In the genomic region with DNA sequence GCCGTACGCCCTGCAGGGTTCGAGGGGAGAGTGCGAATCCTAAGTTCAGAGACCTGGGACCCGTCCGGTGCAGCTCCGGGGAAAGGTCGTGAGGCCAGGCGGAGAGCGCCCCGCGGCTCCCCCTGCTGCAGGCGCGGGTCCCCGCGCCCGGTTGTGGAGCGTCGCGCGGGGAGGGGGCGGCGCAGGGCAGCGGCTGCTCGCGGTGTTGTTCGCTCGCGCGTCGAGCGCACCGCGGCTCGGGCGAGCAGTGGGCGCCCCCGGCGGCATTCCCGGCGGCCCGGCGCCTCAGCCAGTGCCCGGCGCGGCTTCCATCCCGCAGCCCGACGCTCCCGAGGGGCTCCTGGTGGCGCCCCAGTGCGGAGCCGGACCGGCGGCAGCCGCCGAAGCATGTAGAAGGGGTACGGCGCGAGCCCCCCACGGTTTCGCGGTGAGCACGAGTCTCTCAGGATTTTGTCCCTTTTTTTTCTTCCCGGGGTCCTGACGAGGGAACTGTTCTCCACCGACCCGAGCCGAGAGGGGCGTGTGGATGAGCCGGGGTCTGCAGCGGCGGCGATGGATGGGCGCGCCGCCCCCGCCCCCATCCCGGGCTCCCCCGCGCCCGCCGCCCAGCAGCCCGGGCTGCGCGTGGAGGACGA, we compare ENCODE assay signal across 8 mouse cellular contexts. TPM values are rescaled to one million over a fixed set of nuclear protein-coding genes. Genes with fewer than 3 reads are reported as not detected.
DNase-seq lines count a peak whose midpoint lies in the region; ATAC-seq and TF ChIP-seq lines count a peak whose summit lies in the region.

No protein-coding gene starts in this region.

- no peaks in the 10 kb centered on the region for H3K36me3 ChIP-seq in thymus, adult 2 months (ENCODE audit: control insufficient read depth, insufficient read depth, low read length)
- H3K36me3 ChIP-seq in hindbrain, embryonic 12.5 days = no peaks in the 10 kb centered on the region
- H3K36me3 ChIP-seq in midbrain, embryonic 13.5 days = peaks cover 5% of the 10 kb centered on the region; the same call in 1 of the 2 replicates

- peak; percentile 93 for DNase-seq in embryo, embryonic 11 days
- DNase-seq in embryo, embryonic 10 days (ENCODE audit: low spot score) = no peak
- no peak for DNase-seq in thymus, adult 2 months
- DNase-seq in thymus, postnatal 4 days = no peak
- no peak for DNase-seq in layer of hippocampus, adult 9-11 months
- no peak for DNase-seq in ovary, postnatal 14 days (ENCODE audit: low spot score)

- ATAC-seq in hindbrain, embryonic 12.5 days (ENCODE audit: low FRiP score) = peak; percentile 90
- ATAC-seq in midbrain, embryonic 13.5 days = peak; percentile 91

- no peak for TF ChIP-seq CTCF in thymus, adult 2 months (IDR thresholded peaks at IDR 0.05; ENCODE audit: borderline replicate concordance, control insufficient read depth, extremely low read depth, insufficient read depth, low read length, poor library complexity)

- no peak overlapping the region for H3K27ac ChIP-seq in thymus, adult 2 months (ENCODE audit: control insufficient read depth, insufficient read depth, low read length)
- peak overlapping the region; percentile 98 for H3K27ac ChIP-seq in hindbrain, embryonic 12.5 days
- H3K27ac ChIP-seq in midbrain, embryonic 13.5 days = peak overlapping the region; percentile 99

- under 1% methylated on average over 87 of the region's 87 CpGs for WGBS in thymus, adult 2 months
- 0% methylated on average over 47 of the region's 87 CpGs for WGBS in hindbrain, embryonic 12.5 days
- WGBS in midbrain, embryonic 13.5 days = under 1% methylated on average over 83 of the region's 87 CpGs

- H3K9ac ChIP-seq in hindbrain, embryonic 12.5 days = peak overlapping the region; percentile 96
- peak overlapping the region; percentile 99 for H3K9ac ChIP-seq in midbrain, embryonic 13.5 days (replicated peaks)

- H3K4me1 ChIP-seq in thymus, adult 2 months (replicated peaks; ENCODE audit: control insufficient read depth, insufficient read depth, low read length) = peaks cover 5% of the 10 kb centered on the region
- peaks cover 12% of the 10 kb centered on the region for H3K4me1 ChIP-seq in hindbrain, embryonic 12.5 days
- peaks cover 34% of the 10 kb centered on the region for H3K4me1 ChIP-seq in midbrain, embryonic 13.5 days (replicated peaks)

- H3K4me3 ChIP-seq in thymus, adult 2 months (ENCODE audit: control insufficient read depth, insufficient read depth, low read length) = peak overlapping the region; percentile 82
- peak overlapping the region; percentile 91 for H3K4me3 ChIP-seq in hindbrain, embryonic 12.5 days
- H3K4me3 ChIP-seq in midbrain, embryonic 13.5 days (replicated peaks) = peak overlapping the region; percentile 95

- H3K27me3 ChIP-seq in thymus, adult 2 months (ENCODE audit: control insufficient read depth, insufficient read depth, low read length) = peaks cover 8% of the 10 kb centered on the region
- no peaks in the 10 kb centered on the region for H3K27me3 ChIP-seq in hindbrain, embryonic 12.5 days
- H3K27me3 ChIP-seq in midbrain, embryonic 13.5 days = no peaks in the 10 kb centered on the region

- H3K4me2 ChIP-seq in hindbrain, embryonic 12.5 days (replicated peaks) = peak overlapping the region; percentile 54
- peak overlapping the region; percentile 65 for H3K4me2 ChIP-seq in midbrain, embryonic 13.5 days (replicated peaks)

- no peaks in the 10 kb centered on the region for H3K9me3 ChIP-seq in hindbrain, embryonic 12.5 days (replicated peaks)
- no peaks in the 10 kb centered on the region for H3K9me3 ChIP-seq in midbrain, embryonic 13.5 days

- no peak for TF ChIP-seq POLR2A in thymus, adult 2 months (IDR thresholded peaks at IDR 0.05; ENCODE audit: control insufficient read depth, extremely low read depth, insufficient read depth, low read length, poor library complexity)

RNA-seq across cellular contexts. Expression of gene Wasf1, which starts 0.5 kb away (rescaled TPM):
- 0.62 and 0.93 TPM in 2 replicates for polyA plus RNA-seq in thymus, adult 2 months (2012; rRNA removed)
- 70.5 and 77.3 TPM in 2 replicates for polyA plus RNA-seq in hindbrain, embryonic 12.5 days (2016; fragmentation: Nextera tagmentation; extraction: Ambion mirVana)
- 93.7 and 97.1 TPM in 2 replicates for polyA plus RNA-seq in midbrain, embryonic 13.5 days (2015; fragmentation: Nextera tagmentation; extraction: Ambion mirVana)

RNA-seq across cellular contexts. Expression of gene Cdc40, which starts 0.7 kb away (rescaled TPM):
- polyA plus RNA-seq in thymus, adult 2 months (2012; rRNA removed) = 35.6 and 42.6 TPM in 2 replicates
- 32.1 and 32.4 TPM in 2 replicates for polyA plus RNA-seq in hindbrain, embryonic 12.5 days (2016; fragmentation: Nextera tagmentation; extraction: Ambion mirVana)
- polyA plus RNA-seq in midbrain, embryonic 13.5 days (2015; fragmentation: Nextera tagmentation; extraction: Ambion mirVana) = 30.2 and 30.5 TPM in 2 replicates

Comparison
In these comparisons a context has a peak if more than half of its experiments do, and no peak if none do; other contexts are left out.
1. RNA of gene Wasf1, which starts 0.5 kb away (polyA plus RNA-seq): 93.7 to 97.1 TPM in midbrain, embryonic 13.5 days and 70.5 to 77.3 TPM in hindbrain, embryonic 12.5 days; 0.62 to 0.93 TPM in thymus, adult 2 months; every median in the first group is over 10 times any median in the second.
2. Peak in every context shown above with its lines, with median percentiles within 50 percentile points of each other: H3K4me3 ChIP-seq.